ENCODE assay signal across 25 mouse cellular contexts in the genomic region with DNA sequence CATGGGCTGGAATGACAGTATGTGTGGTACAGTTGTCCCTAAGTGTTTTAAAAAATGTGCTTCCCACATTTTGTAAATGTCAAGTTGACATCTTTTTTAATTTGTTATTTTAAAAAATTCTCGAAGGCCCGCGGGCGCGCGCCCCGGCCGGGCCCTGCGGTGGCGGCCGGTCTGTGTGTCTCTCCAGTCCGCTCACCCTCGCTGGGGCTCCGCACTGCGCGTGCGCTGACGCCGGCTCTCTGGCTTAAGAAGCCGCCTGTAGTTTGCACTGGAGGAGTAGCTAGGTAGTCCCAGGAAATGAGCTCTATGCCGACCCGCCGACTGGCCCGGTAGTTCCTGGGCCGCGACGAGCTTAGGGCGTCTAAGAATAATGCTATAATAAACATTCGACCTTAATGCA. TPM values are rescaled to one million over a fixed set of nuclear protein-coding genes. Genes with fewer than 3 reads are reported as not detected.
A peak's percentile ranks its signal among the peaks of the same experiment; 100 is the strongest.
DNase-seq lines count a peak whose midpoint lies in the region; ATAC-seq and TF ChIP-seq lines count a peak whose summit lies in the region.
"Not testable (repeated sequence)": the region's sequence is repeated elsewhere in the genome, so short reads cannot be mapped to it uniquely, and the experiment has no call there.
"Had no signal": no experiment of that assay in that cellular context is flagged by ENCODE, and none has a peak within 500 bp of the region (broad histone marks: within the 10 kb centered on the region; RNA-seq: fewer than 3 reads in every experiment).

No protein-coding gene starts in this region.

- not testable (repeated sequence) for H3K9me3 ChIP-seq in ES-Bruce4 (replicated peaks; ENCODE audit: control insufficient read depth, insufficient read depth, low read length, poor library complexity, severe bottlenecking); intestine, embryonic 15.5 days; liver, embryonic 16.5 days (replicated peaks; ENCODE audit: control insufficient read depth, low read length); stomach, embryonic 15.5 days

- not testable (repeated sequence) for H3K9ac ChIP-seq in ES-Bruce4 (ENCODE audit: low read depth, poor library complexity, severe bottlenecking); intestine, embryonic 15.5 days; liver, embryonic 16.5 days (ENCODE audit: low read depth, low read length); stomach, embryonic 15.5 days

- H3K4me2 ChIP-seq in intestine, embryonic 15.5 days (replicated peaks); liver, embryonic 16.5 days (ENCODE audit: low read depth, low read length); stomach, embryonic 15.5 days: not testable (repeated sequence)

- peak overlapping the region; percentile 30 for H3K4me3 ChIP-seq in ES-Bruce4 (ENCODE audit: low read depth, low read length)
- H3K4me3 ChIP-seq in intestine, embryonic 15.5 days (replicated peaks); liver, embryonic 16.5 days (ENCODE audit: low read depth, low read length); stomach, embryonic 15.5 days (replicated peaks): not testable (repeated sequence)

- WGBS in intestine, embryonic 15.5 days, result 47% methylated on average over 29 of the region's 29 CpGs
- WGBS in liver, embryonic 16.5 days (ENCODE audit: insufficient replicate concordance), result 42% methylated on average over 29 of the region's 29 CpGs
- WGBS in stomach, embryonic 15.5 days, result 50% methylated on average over 29 of the region's 29 CpGs

- DNase-seq in embryo, embryonic 11 days, result peak; percentile 0
- peak; percentile 6 for DNase-seq in yolk sac, embryonic 10.5 days (ENCODE audit: low spot score)

- H3K36me3 ChIP-seq in ES-Bruce4 (ENCODE audit: control insufficient read depth, insufficient read depth, low read length, poor library complexity, severe bottlenecking); intestine, embryonic 15.5 days; liver, embryonic 16.5 days (ENCODE audit: control insufficient read depth, insufficient read depth); stomach, embryonic 15.5 days: not testable (repeated sequence)

- not testable (repeated sequence) for H3K27me3 ChIP-seq in ES-Bruce4 (ENCODE audit: control insufficient read depth, insufficient read depth, low read length, poor library complexity, severe bottlenecking); intestine, embryonic 15.5 days (replicated peaks); liver, embryonic 16.5 days (ENCODE audit: control insufficient read depth, insufficient read depth, low read depth, low read length); stomach, embryonic 15.5 days (replicated peaks)

- not testable (repeated sequence) for TF ChIP-seq POLR2A in ES-Bruce4 (IDR thresholded peaks at IDR 0.05; ENCODE audit: insufficient read depth, low read length)

- not testable (repeated sequence) for H3K27ac ChIP-seq in ES-Bruce4 (ENCODE audit: insufficient read depth, low read length); intestine, embryonic 15.5 days; liver, embryonic 16.5 days (ENCODE audit: low read length); stomach, embryonic 15.5 days

- ATAC-seq in erythroid progenitor cell, adult 5-6 weeks (replicated peaks; ENCODE audit: low FRiP score, poor library complexity, severe bottlenecking), result peak; percentile 70
- 0 out of 2 replicates have a peak, but pooled peaks have one; percentile 58 for ATAC-seq in intestine, embryonic 15.5 days
- ATAC-seq in liver, embryonic 16.5 days (ENCODE audit: low read depth), result peak; percentile 74
- ATAC-seq in megakaryocyte progenitor cell, adult 5-6 weeks (replicated peaks; ENCODE audit: poor library complexity), result peak; percentile 66; the same call in 1 of the 2 replicates
- ATAC-seq in stomach, embryonic 15.5 days (ENCODE audit: insufficient read depth, low FRiP score, low read depth), result 0 out of 2 replicates have a peak, but pooled peaks have one; percentile 50

- not testable (repeated sequence) for TF ChIP-seq CTCF in ES-Bruce4 (IDR thresholded peaks at IDR 0.05; ENCODE audit: low read depth, low read length)

- not testable (repeated sequence) for H3K4me1 ChIP-seq in ES-Bruce4 (ENCODE audit: control insufficient read depth, insufficient read depth, low read length); intestine, embryonic 15.5 days (replicated peaks); liver, embryonic 16.5 days (ENCODE audit: control insufficient read depth, low read depth, low read length); stomach, embryonic 15.5 days

- TF ChIP-seq EP300 in ES-Bruce4 (IDR thresholded peaks at IDR 0.05; ENCODE audit: insufficient read depth, low read depth, low read length), result not testable (repeated sequence)

RNA-seq across cellular contexts. Expression of a gene that starts 10.4 kb away (rescaled TPM):
- polyA plus RNA-seq in ES-Bruce4 (2011; ENCODE audit: insufficient read depth, insufficient read length, low read depth, missing spikeins), result not detected in 2 replicates
- not detected in 2 replicates for total RNA-seq in erythroid progenitor cell, adult 5-6 weeks (2015; ENCODE audit: low replicate concordance)
- total RNA-seq in erythroid progenitor cell, adult 5-6 weeks (2017; ENCODE audit: low replicate concordance), result not detected in 2 replicates
- polyA plus RNA-seq in intestine, embryonic 15.5 days (2015; fragmentation: Nextera tagmentation; extraction: Ambion mirVana), result not detected in 2 replicates
- 0.35 and 0.43 TPM in 2 replicates for polyA plus RNA-seq in liver, embryonic 16.5 days (2015; fragmentation: Nextera tagmentation; extraction: Ambion mirVana)
- total RNA-seq in megakaryocyte progenitor cell, adult 5-6 weeks (2015), result not detected in 2 replicates
- total RNA-seq in megakaryocyte progenitor cell, adult 5-6 weeks (2017), result not detected in 2 replicates
- polyA plus RNA-seq in stomach, embryonic 15.5 days (2015; fragmentation: Nextera tagmentation; extraction: Ambion mirVana), result not detected in 2 replicates
- total RNA-seq: ES-E14; gastrocnemius, adult 18-20 months; gastrocnemius, postnatal 10 days; gastrocnemius, postnatal 36 days; heart, postnatal 25 days; hematopoietic stem cell, adult 5-6 weeks had no signal
- polyA plus RNA-seq: CD4-positive, CD25-positive, alpha-beta regulatory T cell, adult 4 months; embryonic facial prominence, embryonic 11.5 days; embryonic facial prominence, embryonic 14.5 days; forebrain, embryonic 12.5 days; forebrain, embryonic 15.5 days; heart, embryonic 11.5 days; heart, embryonic 14.5 days; heart, postnatal 0 days; hindbrain, embryonic 12.5 days; hindbrain, embryonic 15.5 days; intestine, embryonic 14.5 days had no signal
